Mouse (Mus musculus): ENCODE measurements around the gene Tbx2. TPM values are rescaled to one million over a fixed set of nuclear protein-coding genes. Genes with fewer than 3 reads are reported as not detected.
A peak's percentile ranks its signal among the peaks of the same experiment; 100 is the strongest.

The Tbx2 gene
- polyA plus RNA-seq, 1 experiment, result 8.9 TPM

DNA sequence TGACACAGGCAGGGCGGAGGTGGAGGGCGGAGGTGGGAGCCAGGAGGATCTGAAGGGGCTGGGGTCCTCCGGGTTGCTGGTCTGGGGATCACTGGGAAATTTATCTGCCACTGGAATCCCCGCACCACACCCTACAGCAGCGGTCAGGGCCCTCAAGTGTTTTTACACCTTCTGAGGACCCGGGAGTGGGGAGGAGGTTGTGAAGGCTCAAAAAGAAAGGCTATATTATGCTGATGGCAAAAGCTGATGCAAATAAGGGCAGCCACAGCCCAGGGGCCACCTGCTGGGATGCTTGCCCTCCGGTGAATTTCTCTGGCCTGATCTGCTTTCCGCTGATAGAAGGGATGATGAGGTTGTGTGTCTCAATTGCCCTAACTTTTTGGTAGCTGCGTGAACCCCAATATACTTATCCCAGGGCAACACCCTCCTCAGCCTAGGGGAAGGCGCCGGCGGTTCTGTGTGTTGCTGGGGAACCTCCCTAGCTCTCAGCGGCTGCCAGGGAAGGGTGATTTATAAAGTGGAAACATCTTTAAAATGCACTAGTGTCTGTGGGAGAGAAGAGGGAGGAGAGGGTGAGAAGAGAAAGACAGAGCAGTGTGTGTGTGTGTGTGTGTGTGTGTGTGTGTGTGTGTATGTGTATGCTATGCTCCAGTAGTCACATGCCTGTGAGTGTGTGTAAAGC is 58.8 kb downstream of the Tbx2 start:
- TF ChIP-seq POLR2A (IDR thresholded peaks at IDR 0.05; ENCODE audit: borderline replicate concordance, extremely low read depth, insufficient read depth, insufficient read length, poor library complexity, severe bottlenecking) (no peak), CTCF (IDR thresholded peaks at IDR 0.05; ENCODE audit: borderline replicate concordance, extremely low read depth, insufficient read depth, insufficient read length) (no peak)
- DNase-seq (ENCODE audit: low read depth), result peak; percentile 3

Other genes starting within 250 kb of the Tbx2 start
- not detected in 2 replicates for gene Gm11444, start 17.8 kb downstream of the Tbx2 start, polyA plus RNA-seq (2012; rRNA removed)
- gene Tbx4, start 53.9 kb downstream of the Tbx2 start, polyA plus RNA-seq (2012; rRNA removed), result 0.33 and 0.42 TPM in 2 replicates